Mouse (Mus musculus): Measurements from ENCODE around the gene Gtpbp2. TPM values are rescaled to one million over a fixed set of nuclear protein-coding genes. Genes with fewer than 3 reads are reported as not detected.

Gtpbp2 gene
- polyA plus RNA-seq, 1 experiment from 2014 or later: 29.2 TPM

GRCm38 (mm10) chr17:46161710-46162109, 878 bp downstream of the Gtpbp2 start:
- no peaks in the 10 kb centered on the region for H3K27me3 ChIP-seq (replicated peaks; ENCODE audit: control insufficient read depth, insufficient read depth, low read length)
- 52% methylated on average over 9 of the region's 9 CpGs for WGBS
- H3K36me3 ChIP-seq (ENCODE audit: control insufficient read depth, insufficient read depth, low read length): peaks cover 13% of the 10 kb centered on the region; the same call in 1 of the 2 replicates
- H3K4me2 ChIP-seq (ENCODE audit: low read depth, low read length): peak overlapping the region; percentile 70
- H3K4me1 ChIP-seq (ENCODE audit: control insufficient read depth, insufficient read depth, low read length): peaks cover 24% of the 10 kb centered on the region
- peak overlapping the region; percentile 86 for H3K9ac ChIP-seq (ENCODE audit: low read depth, low read length)
- no peaks in the 10 kb centered on the region for H3K9me3 ChIP-seq (ENCODE audit: control insufficient read depth, low read length)
- no peak for ATAC-seq
- peak overlapping the region; percentile 77 for H3K27ac ChIP-seq (ENCODE audit: low read length)
- peak overlapping the region; percentile 78 for H3K4me3 ChIP-seq (ENCODE audit: low read length)

GRCm38 (mm10) chr17:46162551-46162950, 1.7 kb downstream of the Gtpbp2 start:
- no peak for ATAC-seq
- Histone ChIP-seq H3K4me1 (ENCODE audit: control insufficient read depth, insufficient read depth, low read length) (peaks cover 24% of the 10 kb centered on the region), H3K27ac (ENCODE audit: low read length) (peak overlapping the region; percentile 65; the same call in 1 of the 2 replicates), H3K9me3 (ENCODE audit: control insufficient read depth, low read length) (no peaks in the 10 kb centered on the region), H3K9ac (ENCODE audit: low read depth, low read length) (0 out of 2 replicates have a peak overlapping the region, but pooled peaks have one; percentile 4), H3K36me3 (ENCODE audit: control insufficient read depth, insufficient read depth, low read length) (peaks cover 19% of the 10 kb centered on the region), H3K4me3 (ENCODE audit: low read length) (peak overlapping the region; percentile 20; the same call in 1 of the 2 replicates), H3K27me3 (replicated peaks; ENCODE audit: control insufficient read depth, insufficient read depth, low read length) (no peaks in the 10 kb centered on the region), H3K4me2 (ENCODE audit: low read depth, low read length) (peak overlapping the region; percentile 26; the same call in 1 of the 2 replicates)
- WGBS: 82% methylated on average over 7 of the region's 7 CpGs

GRCm38 (mm10) chr17:46162951-46163421, 2.2 kb downstream of the Gtpbp2 start:
- WGBS: 59% methylated on average over 9 of the region's 9 CpGs
- Histone ChIP-seq H3K36me3 (ENCODE audit: control insufficient read depth, insufficient read depth, low read length) (peaks cover 24% of the 10 kb centered on the region), H3K4me1 (ENCODE audit: control insufficient read depth, insufficient read depth, low read length) (peaks cover 24% of the 10 kb centered on the region), H3K27ac (ENCODE audit: low read length) (peak overlapping the region; percentile 65), H3K9ac (ENCODE audit: low read depth, low read length) (0 out of 2 replicates have a peak overlapping the region, but pooled peaks have one; percentile 4), H3K4me2 (ENCODE audit: low read depth, low read length) (peak overlapping the region; percentile 26; the same call in 1 of the 2 replicates), H3K27me3 (replicated peaks; ENCODE audit: control insufficient read depth, insufficient read depth, low read length) (no peaks in the 10 kb centered on the region), H3K9me3 (ENCODE audit: control insufficient read depth, low read length) (no peaks in the 10 kb centered on the region), H3K4me3 (ENCODE audit: low read length) (peak overlapping the region; percentile 20)
- no peak for ATAC-seq

- Histone ChIP-seq H3K9me3 (ENCODE audit: control insufficient read depth, low read length) (no peaks in the 10 kb centered on the region), H3K9ac (ENCODE audit: low read depth, low read length) (no peak overlapping the region), H3K27ac (ENCODE audit: low read length) (no peak overlapping the region), H3K27me3 (replicated peaks; ENCODE audit: control insufficient read depth, insufficient read depth, low read length) (no peaks in the 10 kb centered on the region), H3K36me3 (ENCODE audit: control insufficient read depth, insufficient read depth, low read length) (peaks cover 32% of the 10 kb centered on the region), H3K4me3 (ENCODE audit: low read length) (no peak overlapping the region), H3K4me2 (ENCODE audit: low read depth, low read length) (no peak overlapping the region), H3K4me1 (ENCODE audit: control insufficient read depth, insufficient read depth, low read length) (peaks cover 24% of the 10 kb centered on the region)
- no peak for ATAC-seq
- WGBS: 90% methylated on average over 8 of the region's 8 CpGs
Measured at GRCm38 (mm10) chr17:46164301-46164700, 3.5 kb downstream of the Gtpbp2 start.

GRCm38 (mm10) chr17:46164791-46165190, 4.0 kb downstream of the Gtpbp2 start:
- Histone ChIP-seq H3K27me3 (replicated peaks; ENCODE audit: control insufficient read depth, insufficient read depth, low read length) (no peaks in the 10 kb centered on the region), H3K4me2 (ENCODE audit: low read depth, low read length) (no peak overlapping the region), H3K4me3 (ENCODE audit: low read length) (no peak overlapping the region), H3K27ac (ENCODE audit: low read length) (no peak overlapping the region), H3K36me3 (ENCODE audit: control insufficient read depth, insufficient read depth, low read length) (peaks cover 35% of the 10 kb centered on the region), H3K9me3 (ENCODE audit: control insufficient read depth, low read length) (no peaks in the 10 kb centered on the region), H3K9ac (ENCODE audit: low read depth, low read length) (no peak overlapping the region), H3K4me1 (ENCODE audit: control insufficient read depth, insufficient read depth, low read length) (peaks cover 19% of the 10 kb centered on the region)
- WGBS: 91% methylated on average over 10 of the region's 10 CpGs
- ATAC-seq: no peak

- no peak for ATAC-seq
- no peak overlapping the region for H3K4me2 ChIP-seq (ENCODE audit: low read depth, low read length)
- no peak overlapping the region for H3K9ac ChIP-seq (ENCODE audit: low read depth, low read length)
- H3K4me1 ChIP-seq (ENCODE audit: control insufficient read depth, insufficient read depth, low read length): peaks cover 18% of the 10 kb centered on the region
- H3K27me3 ChIP-seq (replicated peaks; ENCODE audit: control insufficient read depth, insufficient read depth, low read length): no peaks in the 10 kb centered on the region
- no peaks in the 10 kb centered on the region for H3K9me3 ChIP-seq (ENCODE audit: control insufficient read depth, low read length)
- peaks cover 37% of the 10 kb centered on the region for H3K36me3 ChIP-seq (ENCODE audit: control insufficient read depth, insufficient read depth, low read length)
- H3K4me3 ChIP-seq (ENCODE audit: low read length): no peak overlapping the region
- 86% methylated on average over 12 of the region's 12 CpGs for WGBS
- H3K27ac ChIP-seq (ENCODE audit: low read length): no peak overlapping the region
Measured at GRCm38 (mm10) chr17:46165460-46165859, 4.6 kb downstream of the Gtpbp2 start.

- Histone ChIP-seq H3K9ac (ENCODE audit: low read depth, low read length) (no peak overlapping the region), H3K4me1 (ENCODE audit: control insufficient read depth, insufficient read depth, low read length) (peaks cover 18% of the 10 kb centered on the region), H3K27ac (ENCODE audit: low read length) (no peak overlapping the region), H3K4me2 (ENCODE audit: low read depth, low read length) (no peak overlapping the region), H3K36me3 (ENCODE audit: control insufficient read depth, insufficient read depth, low read length) (peaks cover 37% of the 10 kb centered on the region), H3K4me3 (ENCODE audit: low read length) (no peak overlapping the region), H3K9me3 (ENCODE audit: control insufficient read depth, low read length) (no peaks in the 10 kb centered on the region), H3K27me3 (replicated peaks; ENCODE audit: control insufficient read depth, insufficient read depth, low read length) (no peaks in the 10 kb centered on the region)
- WGBS: 67% methylated on average over 5 of the region's 5 CpGs
- ATAC-seq: no peak
Measured at GRCm38 (mm10) chr17:46166270-46166669, 5.4 kb downstream of the Gtpbp2 start.

GRCm38 (mm10) chr17:46167014-46167413, 6.2 kb downstream of the Gtpbp2 start:
- H3K9ac ChIP-seq (ENCODE audit: low read depth, low read length): no peak overlapping the region

GRCm38 (mm10) chr17:46168318-46168717, 7.5 kb downstream of the Gtpbp2 start:
- Histone ChIP-seq H3K27me3 (replicated peaks; ENCODE audit: control insufficient read depth, insufficient read depth, low read length) (no peaks in the 10 kb centered on the region), H3K9ac (ENCODE audit: low read depth, low read length) (no peak overlapping the region), H3K4me1 (ENCODE audit: control insufficient read depth, insufficient read depth, low read length) (peaks cover 1% of the 10 kb centered on the region; the same call in 1 of the 2 replicates), H3K4me3 (ENCODE audit: low read length) (no peak overlapping the region), H3K36me3 (ENCODE audit: control insufficient read depth, insufficient read depth, low read length) (peaks cover 37% of the 10 kb centered on the region), H3K27ac (ENCODE audit: low read length) (no peak overlapping the region), H3K9me3 (ENCODE audit: control insufficient read depth, low read length) (no peaks in the 10 kb centered on the region), H3K4me2 (ENCODE audit: low read depth, low read length) (no peak overlapping the region)
- ATAC-seq: no peak; the same call in 1 of the 2 replicates
- WGBS: 41% methylated on average over 5 of the region's 5 CpGs

More at GRCm38 (mm10) chr17:46167014-46167413, 6.2 kb downstream of the Gtpbp2 start:
- 84% methylated on average over 11 of the region's 11 CpGs for WGBS
- ATAC-seq: no peak
- Histone ChIP-seq H3K36me3 (ENCODE audit: control insufficient read depth, insufficient read depth, low read length) (peaks cover 37% of the 10 kb centered on the region), H3K4me3 (ENCODE audit: low read length) (no peak overlapping the region), H3K27me3 (replicated peaks; ENCODE audit: control insufficient read depth, insufficient read depth, low read length) (no peaks in the 10 kb centered on the region), H3K9me3 (ENCODE audit: control insufficient read depth, low read length) (no peaks in the 10 kb centered on the region), H3K4me2 (ENCODE audit: low read depth, low read length) (no peak overlapping the region), H3K27ac (ENCODE audit: low read length) (no peak overlapping the region), H3K4me1 (ENCODE audit: control insufficient read depth, insufficient read depth, low read length) (peaks cover 13% of the 10 kb centered on the region)

All from intestine, embryonic 16.5 days (tissue).